Mouse (Mus musculus) CD4-positive, CD25-positive, alpha-beta regulatory T cell, adult 2 months (primary cell): ENCODE measurements at regions not wholly inside any gene's neighbourhood (a gene's known extent, or its start where the extent isn't known, plus 50 kb on each side); places are given as distances from the start of the nearest gene placed in this dataset.

Experiments
- DNase-seq: peaks from one replicate; pipeline ENCODE4 v3.0.0-alpha.2; 2012; ENCODE audit warnings: low read depth, low spot score

- no peak for DNase-seq
Measured at GRCm38 (mm10) chr4:45588322-45588721, 56.1 kb upstream of the Shb start.

DNA sequence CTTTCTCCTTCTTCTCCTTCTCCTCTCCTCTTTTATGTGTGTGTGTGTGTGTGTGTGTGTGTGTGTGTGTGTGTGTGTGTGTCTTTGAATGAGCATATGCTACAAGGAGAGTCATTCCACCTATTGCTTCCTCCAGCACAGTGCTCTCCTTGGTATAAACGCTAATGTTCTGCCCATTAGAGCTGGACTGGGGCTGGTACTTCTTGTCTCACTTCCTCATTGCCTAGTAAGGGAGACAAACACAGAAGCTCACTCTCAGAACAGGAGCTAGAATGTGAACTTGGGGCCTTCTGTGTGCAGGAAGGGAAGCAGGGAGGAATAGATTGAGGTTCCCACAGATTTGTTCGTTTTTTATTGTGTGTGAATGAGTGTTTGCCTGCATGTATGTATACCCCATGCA, 54.9 kb upstream of the Shb start:
- DNase-seq: no peak

DNA sequence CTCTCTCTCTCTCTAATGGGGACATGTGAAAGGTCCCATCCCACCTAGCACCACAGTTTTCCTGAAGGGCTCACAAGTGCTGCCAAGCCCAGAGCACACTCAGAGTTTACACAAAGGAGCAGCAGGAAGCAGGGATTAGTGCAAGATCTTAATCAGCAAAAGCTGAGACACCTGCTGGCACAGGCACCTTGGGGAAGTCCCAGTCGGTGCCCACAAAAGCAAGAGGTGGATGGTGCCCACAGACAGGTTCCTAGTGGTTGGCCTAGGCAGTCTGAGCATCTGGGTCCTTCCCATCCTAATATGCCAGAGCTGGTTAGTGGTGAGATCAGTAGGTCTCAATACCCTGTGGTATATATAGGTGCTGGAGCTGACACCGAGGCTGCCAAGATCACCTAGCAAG, 54.0 kb upstream of the Shb start:
- DNase-seq: peak; percentile 38

- peak; percentile 21 for DNase-seq
Measured at GRCm38 (mm10) chr4:45585188-45585820, 53.0 kb upstream of the Shb start.

- peak; percentile 12 for DNase-seq
Measured at GRCm38 (mm10) chr4:45583966-45584365, 51.7 kb upstream of the Shb start.

DNA sequence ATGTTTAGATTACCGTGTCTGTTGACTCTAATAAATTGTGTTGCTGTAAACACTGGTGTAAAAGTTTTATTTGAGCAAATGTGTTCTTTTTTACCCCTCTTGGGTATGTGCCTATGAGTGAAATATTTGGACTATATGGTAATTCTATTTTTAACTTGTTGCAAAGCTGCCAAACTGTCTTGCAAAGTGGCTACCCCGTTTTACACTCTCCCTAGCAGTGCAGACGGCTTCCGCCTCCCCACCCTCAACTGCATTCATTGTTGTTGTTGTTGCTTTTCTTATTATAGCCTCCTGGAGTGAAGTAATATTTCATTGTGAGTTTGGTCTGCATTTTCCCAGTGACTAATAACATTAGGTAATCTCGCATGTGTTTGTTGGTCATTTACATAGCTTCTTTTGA, 50.2 kb upstream of the Shb start:
- no peak for DNase-seq
